Mouse (Mus musculus) forelimb bud, embryonic 11.5 days (tissue): ENCODE measurements around the gene Erp29.
"Not testable (repeated sequence)": the region's sequence is repeated elsewhere in the genome, so short reads cannot be mapped to it uniquely, and the experiment has no call there.

Source experiments
- DNase-seq: peaks from one replicate; pipeline ENCODE4 v3.0.0-alpha.2; 2012; ENCODE audit warnings: low read depth, low spot score

Erp29 gene

GRCm38 (mm10) chr5:121452026-121452869, at the start of gene Erp29:
Gene Erp29 (minus strand): TSS chr5:121452506.
- DNase-seq = peak; percentile 93

GRCm38 (mm10) chr5:121501424-121501996, 49.2 kb upstream of the Erp29 start:
- DNase-seq = not testable (repeated sequence)

- DNase-seq = no peak
These were observed 48.4 kb upstream of the Erp29 start for GRCm38 (mm10) chr5:121500719-121501118.

GRCm38 (mm10) chr5:121493305-121493704, 41.0 kb upstream of the Erp29 start:
- DNase-seq = no peak

- no peak for DNase-seq
These were observed 32.5 kb upstream of the Erp29 start for GRCm38 (mm10) chr5:121484801-121485200.

- DNase-seq = peak; percentile 65
These were observed 25.4 kb upstream of the Erp29 start for GRCm38 (mm10) chr5:121477680-121478079.

- DNase-seq = no peak
These were observed 23.7 kb upstream of the Erp29 start for GRCm38 (mm10) chr5:121476040-121476439.

- no peak for DNase-seq
These were observed 22.3 kb upstream of the Erp29 start for GRCm38 (mm10) chr5:121474610-121475009.

GRCm38 (mm10) chr5:121472411-121472810, 20.1 kb upstream of the Erp29 start:
- DNase-seq = no peak

- DNase-seq = no peak
These were observed 17.3 kb upstream of the Erp29 start for GRCm38 (mm10) chr5:121469566-121469965.

GRCm38 (mm10) chr5:121463601-121464250, 11.4 kb upstream of the Erp29 start:
- DNase-seq = no peak

GRCm38 (mm10) chr5:121462967-121463366, 10.7 kb upstream of the Erp29 start:
- DNase-seq = no peak

- no peak for DNase-seq
These were observed 9.8 kb upstream of the Erp29 start for GRCm38 (mm10) chr5:121462171-121462502.

GRCm38 (mm10) chr5:121461339-121462170, 9.2 kb upstream of the Erp29 start:
- DNase-seq = no peak

GRCm38 (mm10) chr5:121455510-121456265, 3.4 kb upstream of the Erp29 start:
- no peak for DNase-seq

- no peak for DNase-seq
These were observed 2.1 kb upstream of the Erp29 start for GRCm38 (mm10) chr5:121454503-121454782.

- DNase-seq = no peak
These were observed 1.6 kb upstream of the Erp29 start for GRCm38 (mm10) chr5:121453743-121454502.

GRCm38 (mm10) chr5:121452906-121453305, 600 bp upstream of the Erp29 start:
- DNase-seq = peak; percentile 12

GRCm38 (mm10) chr5:121451644-121452025, 671 bp downstream of the Erp29 start, which contains the start of gene Tmem116:
Gene Tmem116 (plus strand): TSS chr5:121451893.
- peak; percentile 33 for DNase-seq

- no peak for DNase-seq
These were observed 1.1 kb downstream of the Erp29 start for GRCm38 (mm10) chr5:121451203-121451602.

- DNase-seq = no peak
These were observed 1.8 kb downstream of the Erp29 start for GRCm38 (mm10) chr5:121450476-121450875.
